Mouse (Mus musculus) hindlimb bud, embryonic 11.5 days (tissue): Measurements from ENCODE around the gene Ecm2.

Experiments
- DNase-seq: peaks from one replicate; pipeline ENCODE4 v3.0.0-alpha.2; 2012; ENCODE audit warnings: low read depth, low spot score; ENCODE audit errors: extremely low spot score

The Ecm2 gene

GRCm38 (mm10) chr13:49504510-49504909, at the start of gene Ecm2:
Ecm2 (plus strand) TSS chr13:49504810.
- no peak for DNase-seq

- no peak for DNase-seq
Observed at GRCm38 (mm10) chr13:49460276-49460675, 44.3 kb upstream of the Ecm2 start.

- DNase-seq, result no peak
Observed at GRCm38 (mm10) chr13:49460692-49461414, 43.8 kb upstream of the Ecm2 start.

GRCm38 (mm10) chr13:49461458-49462132, 43.0 kb upstream of the Ecm2 start:
- no peak for DNase-seq

GRCm38 (mm10) chr13:49462921-49463320, 41.7 kb upstream of the Ecm2 start:
- no peak for DNase-seq

GRCm38 (mm10) chr13:49465875-49466274, 38.7 kb upstream of the Ecm2 start:
- no peak for DNase-seq

- no peak for DNase-seq
Observed at GRCm38 (mm10) chr13:49466393-49467075, 38.1 kb upstream of the Ecm2 start.

- no peak for DNase-seq
Observed at GRCm38 (mm10) chr13:49467585-49467984, 37.0 kb upstream of the Ecm2 start.

- no peak for DNase-seq
Observed at GRCm38 (mm10) chr13:49469002-49469401, 35.6 kb upstream of the Ecm2 start.

- no peak for DNase-seq
Observed at GRCm38 (mm10) chr13:49470319-49470718, 34.3 kb upstream of the Ecm2 start.

- no peak for DNase-seq
Observed at GRCm38 (mm10) chr13:49470806-49471205, 33.8 kb upstream of the Ecm2 start.

GRCm38 (mm10) chr13:49471981-49472675, 32.5 kb upstream of the Ecm2 start:
- no peak for DNase-seq

- DNase-seq, result no peak
Observed at GRCm38 (mm10) chr13:49472676-49473005, 32.0 kb upstream of the Ecm2 start.

- no peak for DNase-seq
Observed at GRCm38 (mm10) chr13:49477887-49478286, 26.7 kb upstream of the Ecm2 start.

GRCm38 (mm10) chr13:49478851-49479374, 25.7 kb upstream of the Ecm2 start:
- no peak for DNase-seq

GRCm38 (mm10) chr13:49479399-49479798, 25.2 kb upstream of the Ecm2 start:
- DNase-seq, result no peak

- no peak for DNase-seq
Observed at GRCm38 (mm10) chr13:49480057-49480456, 24.6 kb upstream of the Ecm2 start.

- no peak for DNase-seq
Observed at GRCm38 (mm10) chr13:49480551-49480950, 24.1 kb upstream of the Ecm2 start.

GRCm38 (mm10) chr13:49485388-49485787, 19.2 kb upstream of the Ecm2 start:
- DNase-seq, result no peak

- no peak for DNase-seq
Observed at GRCm38 (mm10) chr13:49492376-49493368, 11.9 kb upstream of the Ecm2 start, which contains the start of gene Tes3-ps. Tes3-ps (plus strand) TSS chr13:49493318.
